Mouse (Mus musculus) thymus, postnatal 25 days (tissue): ENCODE data around the gene Relch.

ENCODE experiments used
- DNase-seq: peaks from one replicate; pipeline ENCODE4 v3.0.0; 2022

Gene Relch

GRCm38 (mm10) chr1:105800570-105800969 is 136.9 kb downstream of the Relch start:
- no peak for DNase-seq

- no peak for DNase-seq
These were observed 137.6 kb downstream of the Relch start for GRCm38 (mm10) chr1:105801252-105801651.

GRCm38 (mm10) chr1:105802941-105803340 is 139.3 kb downstream of the Relch start:
- DNase-seq: peak; percentile 34

GRCm38 (mm10) chr1:105804285-105804684 is 140.6 kb downstream of the Relch start:
- no peak for DNase-seq
